Mouse (Mus musculus): ENCODE data around the gene Prss53.

DNA sequence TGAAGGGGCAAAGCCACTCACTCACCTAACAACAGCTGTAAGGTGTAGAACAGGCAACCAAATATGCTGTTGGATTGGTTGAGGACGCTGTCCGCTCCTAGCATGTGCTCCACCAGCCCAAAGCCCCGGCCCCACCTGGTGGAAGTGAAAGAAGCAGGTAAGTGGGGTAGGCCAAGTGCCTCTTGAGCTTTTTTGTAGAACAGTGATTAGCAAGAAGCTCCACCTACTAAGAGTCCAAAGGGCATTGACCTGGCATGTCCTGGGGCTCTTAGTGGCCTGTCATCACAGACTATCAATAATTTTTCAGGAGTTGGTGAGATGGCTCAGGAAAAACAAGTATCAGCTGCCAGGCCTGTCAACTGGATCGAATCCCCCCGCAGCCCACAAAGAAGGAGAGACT is 3.7 kb upstream of the Prss53 start:
- TF ChIP-seq CTCF (IDR thresholded peaks at IDR 0.05; ENCODE audit: extremely low read depth, insufficient read length, insufficient replicate concordance, low read depth, low read length) (no peak), POLR2A (IDR thresholded peaks at IDR 0.05; ENCODE audit: low read depth, low read length) (no peak)

All from small intestine, adult 2 months (tissue).